Mouse (Mus musculus) limb, embryonic 12.5 days (tissue): ENCODE measurements around the gene Tmem41a. TPM values are rescaled to one million over a fixed set of nuclear protein-coding genes. Genes with fewer than 3 reads are reported as not detected.

ENCODE experiments used
- ATAC-seq: fragments of 200-750 bp; cut with Nextera tagmentation; 2 replicates; pipeline ENCODE4 v1.8.0; 2017; ENCODE audit warnings: low read depth, moderate TSS enrichment; ENCODE audit not compliant: insufficient number of reproducible peaks, insufficient read depth, low FRiP score, low TSS enrichment
- H3K27ac ChIP-seq: fragments of 300-500 bp; sonication (generic); 2 replicates; pipeline ENCODE4 v1.5.1; 2016; ENCODE audit warnings: mild to moderate bottlenecking, moderate library complexity
- H3K27me3 ChIP-seq: fragments of 300-500 bp; sonication (generic); 2 replicates; pipeline ENCODE4 v1.6.1; 2016; ENCODE audit warnings: mild to moderate bottlenecking, moderate library complexity
- H3K36me3 ChIP-seq: fragments of 300-500 bp; sonication (generic); 2 replicates; pipeline ENCODE4 v1.6.1; 2016; ENCODE audit warnings: mild to moderate bottlenecking, moderate library complexity
- H3K4me1 ChIP-seq: fragments of 300-500 bp; sonication (generic); replicated peaks from 2 replicates; pipeline ENCODE4 v1.6.1; 2016
- H3K4me2 ChIP-seq: fragments of 300-500 bp; sonication (generic); 2 replicates; pipeline ENCODE4 v1.6.1; 2016; ENCODE audit warnings: mild to moderate bottlenecking, moderate library complexity
- H3K4me3 ChIP-seq: fragments of 300-500 bp; sonication (generic); replicated peaks from 2 replicates; pipeline ENCODE4 v1.5.1; 2016; ENCODE audit warnings: mild to moderate bottlenecking
- H3K9ac ChIP-seq: fragments of 300-500 bp; sonication (generic); replicated peaks from 2 replicates; pipeline ENCODE4 v1.6.1; 2016; ENCODE audit warnings: mild to moderate bottlenecking, moderate library complexity
- H3K9me3 ChIP-seq: fragments of 300-500 bp; sonication (generic); 2 replicates; pipeline ENCODE4 v1.6.1; 2016; ENCODE audit warnings: mild to moderate bottlenecking, moderate library complexity
- WGBS: fragments of 180-500 bp; shearing (Covaris S2); methylation state at CpG from one replicate; pipeline ENCODE4 v1.1.7; 2016; 5-methylcytosine and 5-hydroxymethylcytosine counted together
- polyA plus RNA-seq: library from polyadenylated mRNA; unstranded; fragments of >200 nt; fragmentation: Nextera tagmentation; extraction: Ambion mirVana; gene quantifications from 2 replicates; pipeline ENCODE4 v1.2.1, GENCODE M21; 2016

The Tmem41a gene
- polyA plus RNA-seq, 1 experiment from 2014 or later, result 35.2 TPM

DNA sequence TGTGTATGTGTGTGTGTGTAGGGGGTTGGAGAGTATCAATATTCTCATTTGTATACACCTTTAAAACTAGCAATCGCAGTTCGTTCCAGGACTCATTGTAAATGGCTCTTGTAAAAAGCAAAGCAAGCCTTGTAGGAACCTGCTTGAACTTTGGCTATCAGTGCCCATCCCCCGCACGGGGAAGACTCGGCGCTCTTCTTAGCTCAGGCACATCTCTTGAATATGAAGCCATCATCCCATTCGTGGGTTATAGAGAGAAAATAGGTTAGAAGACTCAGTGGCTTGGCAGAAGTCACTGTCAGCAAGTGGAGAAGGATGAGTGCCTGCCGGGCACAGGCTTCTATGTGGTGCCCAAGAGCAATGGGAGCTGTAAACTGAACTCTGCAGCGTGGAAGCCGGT lies 42.7 kb downstream of the Tmem41a start:
- H3K4me3 ChIP-seq, result no peak overlapping the region
- no peaks in the 10 kb centered on the region for H3K27me3 ChIP-seq
- H3K36me3 ChIP-seq, result peaks cover 16% of the 10 kb centered on the region; the same call in 1 of the 2 replicates
- no peak overlapping the region for H3K27ac ChIP-seq
- no peak for ATAC-seq
- 81% methylated on average over 10 of the region's 10 CpGs for WGBS
- H3K9me3 ChIP-seq, result no peaks in the 10 kb centered on the region
- H3K4me2 ChIP-seq, result no peak overlapping the region
- no peaks in the 10 kb centered on the region for H3K4me1 ChIP-seq
- H3K9ac ChIP-seq, result no peak overlapping the region

DNA sequence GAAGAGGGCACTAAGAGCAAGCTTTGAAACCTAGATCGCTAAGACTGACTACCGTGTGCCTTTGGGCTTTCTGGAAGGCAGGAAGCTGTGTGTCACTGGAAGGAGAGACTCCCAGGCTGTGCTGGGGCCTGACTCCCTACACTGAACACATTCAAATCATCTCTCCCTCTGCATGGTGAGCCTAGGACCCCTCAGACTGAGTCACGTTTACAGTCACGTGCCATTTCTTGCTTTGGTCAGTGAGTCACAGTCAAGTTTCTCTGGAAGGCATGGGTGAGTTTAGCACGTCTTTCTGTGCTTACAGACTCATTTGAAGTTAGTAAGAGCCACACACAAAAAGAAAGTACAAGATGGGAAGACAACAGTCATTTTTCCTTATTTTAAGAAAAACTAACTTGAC lies 46.1 kb downstream of the Tmem41a start:
- H3K36me3 ChIP-seq, result peaks cover 4% of the 10 kb centered on the region; the same call in 1 of the 2 replicates
- no peak overlapping the region for H3K27ac ChIP-seq
- no peaks in the 10 kb centered on the region for H3K4me1 ChIP-seq
- H3K4me3 ChIP-seq, result no peak overlapping the region
- H3K9me3 ChIP-seq, result no peaks in the 10 kb centered on the region
- no peak for ATAC-seq
- 77% methylated on average over 5 of the region's 5 CpGs for WGBS
- no peaks in the 10 kb centered on the region for H3K27me3 ChIP-seq
- H3K4me2 ChIP-seq, result no peak overlapping the region
- no peak overlapping the region for H3K9ac ChIP-seq

DNA sequence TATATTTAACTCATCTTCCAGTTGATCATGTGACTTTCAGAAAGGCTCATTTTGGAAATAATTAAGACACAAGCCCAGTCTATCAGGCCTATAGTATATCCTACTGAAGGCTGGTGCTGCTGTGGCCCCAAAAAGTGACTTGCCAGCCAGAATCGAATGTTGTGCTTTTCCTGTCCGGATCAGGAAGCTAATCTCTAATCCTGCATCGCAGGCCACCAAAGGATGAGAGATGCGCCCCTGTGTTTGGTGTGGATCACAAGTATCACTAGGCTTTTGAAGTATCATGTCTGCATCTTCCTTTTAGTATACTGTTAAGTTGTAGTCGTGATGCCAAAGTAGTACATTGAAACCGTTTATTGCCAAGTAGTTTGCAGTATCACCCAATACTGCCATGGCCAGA lies 53.5 kb downstream of the Tmem41a start:
- no peak overlapping the region for H3K4me3 ChIP-seq
- H3K9me3 ChIP-seq, result no peaks in the 10 kb centered on the region
- H3K9ac ChIP-seq, result no peak overlapping the region
- H3K4me2 ChIP-seq, result no peak overlapping the region
- no peak overlapping the region for H3K27ac ChIP-seq
- H3K36me3 ChIP-seq, result no peaks in the 10 kb centered on the region
- ATAC-seq, result no peak
- no peaks in the 10 kb centered on the region for H3K27me3 ChIP-seq
- no peaks in the 10 kb centered on the region for H3K4me1 ChIP-seq
- 89% methylated on average over 6 of the region's 6 CpGs for WGBS

DNA sequence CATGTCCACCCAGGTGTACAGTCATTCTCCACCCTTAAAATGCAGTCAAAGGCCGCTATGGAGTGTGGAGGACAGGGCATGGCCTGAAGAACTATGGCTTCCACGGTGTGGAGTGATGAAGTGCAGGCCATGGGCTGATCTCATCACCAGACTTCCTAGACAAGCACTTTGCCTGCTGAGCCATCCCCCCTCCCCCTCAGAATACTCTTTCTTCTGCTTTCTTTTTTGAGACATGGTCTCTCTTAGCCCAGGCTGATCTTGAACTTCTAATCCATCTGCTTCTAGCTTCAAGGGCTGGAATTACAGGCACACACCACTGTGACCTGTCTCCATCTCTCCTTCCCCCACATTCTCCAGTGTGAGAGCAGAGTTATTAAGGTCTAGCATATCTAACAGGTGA lies 59.8 kb downstream of the Tmem41a start:
- Histone ChIP-seq H3K27ac (no peak overlapping the region), H3K36me3 (no peaks in the 10 kb centered on the region), H3K9ac (no peak overlapping the region), H3K4me3 (no peak overlapping the region), H3K4me2 (no peak overlapping the region), H3K27me3 (no peaks in the 10 kb centered on the region), H3K4me1 (no peaks in the 10 kb centered on the region), H3K9me3 (no peaks in the 10 kb centered on the region)
- no peak for ATAC-seq
- WGBS, result 76% methylated on average over 2 of the region's 2 CpGs

Other genes starting within 250 kb of the Tmem41a start
- 2.4 and 2.6 TPM in 2 replicates for gene Ehhadh, start 159.7 kb downstream of the Tmem41a start, polyA plus RNA-seq
- 1.1 and 1.2 TPM in 2 replicates for gene Map3k13, start 153.2 kb downstream of the Tmem41a start, polyA plus RNA-seq
- 0.34 and 0.52 TPM in 2 replicates for gene Liph, start 48.1 kb upstream of the Tmem41a start, polyA plus RNA-seq
- 62.9 and 67.6 TPM in 2 replicates for gene Senp2, start 61.9 kb upstream of the Tmem41a start, polyA plus RNA-seq
- gene Igf2bp2, start 215.7 kb upstream of the Tmem41a start, polyA plus RNA-seq, result 144 and 157 TPM in 2 replicates